Mouse (Mus musculus): ENCODE measurements at regions not wholly inside any gene's neighbourhood (a gene's known extent, or its start where the extent isn't known, plus 50 kb on each side); places are given as distances from the start of the nearest gene placed in this dataset.
A peak's percentile ranks its signal among the peaks of the same experiment; 100 is the strongest.
"Not testable (repeated sequence)": the region's sequence is repeated elsewhere in the genome, so short reads cannot be mapped to it uniquely, and the experiment has no call there.

GRCm38 (mm10) chr7:60293556-60293955 lies 153.5 kb upstream of the Snrpn start:
- 86% methylated on average over 9 of the region's 9 CpGs for WGBS
- Histone ChIP-seq H3K4me3 (replicated peaks; ENCODE audit: insufficient read depth, low read depth, low read length) (no peak overlapping the region), H3K27ac (ENCODE audit: insufficient read depth, low read length) (no peak overlapping the region), H3K4me1 (ENCODE audit: control insufficient read depth, insufficient read depth, low read length) (no peaks in the 10 kb centered on the region), H3K27me3 (ENCODE audit: control insufficient read depth, insufficient read depth, low read length) (no peaks in the 10 kb centered on the region)
- TF ChIP-seq POLR2A (IDR thresholded peaks at IDR 0.05; ENCODE audit: borderline replicate concordance, insufficient read depth, low read length) (no peak), CTCF (IDR thresholded peaks at IDR 0.05; ENCODE audit: borderline replicate concordance, insufficient read depth, low read depth, low read length) (no peak)
- DNase-seq, result no peak

- H3K4me1 ChIP-seq (ENCODE audit: control insufficient read depth, insufficient read depth, low read length); H3K27me3 ChIP-seq (ENCODE audit: control insufficient read depth, insufficient read depth, low read length): not testable (repeated sequence)
- TF ChIP-seq POLR2A (IDR thresholded peaks at IDR 0.05; ENCODE audit: borderline replicate concordance, insufficient read depth, low read length), result peak; percentile 59; the same call in 1 of the 2 replicates
- peak; percentile 36 to 47 for DNase-seq
- H3K27ac ChIP-seq (ENCODE audit: insufficient read depth, low read length), result peak overlapping the region; percentile 6; the same call in 1 of the 2 replicates
- 17% methylated on average over 22 of the region's 22 CpGs for WGBS
- H3K4me3 ChIP-seq (replicated peaks; ENCODE audit: insufficient read depth, low read depth, low read length), result peak overlapping the region; percentile 97
Measured at GRCm38 (mm10) chr7:60244187-60244866, 104.3 kb upstream of the Snrpn start.

GRCm38 (mm10) chr7:60243746-60244145 lies 103.7 kb upstream of the Snrpn start:
- DNase-seq, result peak; percentile 56 to 73
- WGBS, result 31% methylated on average over 11 of the region's 11 CpGs
- not testable (repeated sequence) for H3K27me3 ChIP-seq (ENCODE audit: control insufficient read depth, insufficient read depth, low read length); H3K4me1 ChIP-seq (ENCODE audit: control insufficient read depth, insufficient read depth, low read length); H3K27ac ChIP-seq (ENCODE audit: insufficient read depth, low read length)
- H3K4me3 ChIP-seq (replicated peaks; ENCODE audit: insufficient read depth, low read depth, low read length), result peak overlapping the region; percentile 44

GRCm38 (mm10) chr7:60238595-60239195 lies 98.7 kb upstream of the Snrpn start:
- H3K27ac ChIP-seq (ENCODE audit: insufficient read depth, low read length); H3K4me3 ChIP-seq (replicated peaks; ENCODE audit: insufficient read depth, low read depth, low read length); H3K4me1 ChIP-seq (ENCODE audit: control insufficient read depth, insufficient read depth, low read length); H3K27me3 ChIP-seq (ENCODE audit: control insufficient read depth, insufficient read depth, low read length): not testable (repeated sequence)
- peak; percentile 5 to 13 for DNase-seq
- WGBS, result 12% methylated on average over 4 of the region's 4 CpGs

GRCm38 (mm10) chr7:60216358-60217273 lies 76.6 kb upstream of the Snrpn start:
- WGBS, result 44% methylated on average over 3 of the region's 3 CpGs
- not testable (repeated sequence) for H3K27ac ChIP-seq (ENCODE audit: insufficient read depth, low read length); H3K27me3 ChIP-seq (ENCODE audit: control insufficient read depth, insufficient read depth, low read length); H3K4me1 ChIP-seq (ENCODE audit: control insufficient read depth, insufficient read depth, low read length); H3K4me3 ChIP-seq (replicated peaks; ENCODE audit: insufficient read depth, low read depth, low read length)
- peak; percentile 25 to 40 for DNase-seq
